Mouse (Mus musculus): ENCODE measurements around the gene Sox6. TPM values are rescaled to one million over a fixed set of nuclear protein-coding genes. Genes with fewer than 3 reads are reported as not detected.

Gene Sox6
- polyA plus RNA-seq, 1 experiment from 2014 or later = 33.0 TPM

- Histone ChIP-seq H3K9ac (ENCODE audit: low read length) (no peak overlapping the region), H3K9me3 (ENCODE audit: control insufficient read depth, low read length) (no peaks in the 10 kb centered on the region), H3K4me2 (ENCODE audit: low read length) (no peak overlapping the region), H3K27ac (ENCODE audit: low read depth) (0 out of 2 replicates have a peak overlapping the region, but pooled peaks have one; percentile 0), H3K36me3 (ENCODE audit: control insufficient read depth, insufficient read depth, low read length) (no peaks in the 10 kb centered on the region), H3K27me3 (replicated peaks; ENCODE audit: control insufficient read depth, insufficient read depth, low read length) (no peaks in the 10 kb centered on the region), H3K4me3 (ENCODE audit: low read depth, low read length) (no peak overlapping the region), H3K4me1 (replicated peaks; ENCODE audit: control insufficient read depth, insufficient read depth, low read length) (peaks cover 24% of the 10 kb centered on the region)
- DNase-seq (ENCODE audit: low spot score) (no peak), ATAC-seq (replicated peaks; ENCODE audit: low FRiP score, low TSS enrichment, low read depth) (no peak)
- 75% methylated on average over 3 of the region's 3 CpGs for WGBS
Measured at GRCm38 (mm10) chr7:115825295-115825694, 213.3 kb downstream of the Sox6 start.

GRCm38 (mm10) chr7:115824621-115825256, 213.9 kb downstream of the Sox6 start:
- peak; percentile 57; the same call in 1 of the 2 replicates for ATAC-seq (replicated peaks; ENCODE audit: low FRiP score, low TSS enrichment, low read depth)
- H3K4me1 ChIP-seq (replicated peaks; ENCODE audit: control insufficient read depth, insufficient read depth, low read length) = peaks cover 21% of the 10 kb centered on the region
- DNase-seq (ENCODE audit: low spot score) = no peak
- H3K36me3 ChIP-seq (ENCODE audit: control insufficient read depth, insufficient read depth, low read length) = no peaks in the 10 kb centered on the region
- WGBS = 30% methylated on average over 8 of the region's 8 CpGs
- no peak overlapping the region for H3K27ac ChIP-seq (ENCODE audit: low read depth)
- H3K27me3 ChIP-seq (replicated peaks; ENCODE audit: control insufficient read depth, insufficient read depth, low read length) = no peaks in the 10 kb centered on the region
- no peak overlapping the region for H3K4me3 ChIP-seq (ENCODE audit: low read depth, low read length)
- H3K9ac ChIP-seq (ENCODE audit: low read length) = no peak overlapping the region
- H3K4me2 ChIP-seq (ENCODE audit: low read length) = no peak overlapping the region
- H3K9me3 ChIP-seq (ENCODE audit: control insufficient read depth, low read length) = no peaks in the 10 kb centered on the region

- H3K4me2 ChIP-seq (ENCODE audit: low read length) = no peak overlapping the region
- H3K9me3 ChIP-seq (ENCODE audit: control insufficient read depth, low read length) = no peaks in the 10 kb centered on the region
- no peak for DNase-seq (ENCODE audit: low spot score)
- no peaks in the 10 kb centered on the region for H3K27me3 ChIP-seq (replicated peaks; ENCODE audit: control insufficient read depth, insufficient read depth, low read length)
- H3K9ac ChIP-seq (ENCODE audit: low read length) = no peak overlapping the region
- no peak for ATAC-seq (replicated peaks; ENCODE audit: low FRiP score, low TSS enrichment, low read depth)
- no peaks in the 10 kb centered on the region for H3K36me3 ChIP-seq (ENCODE audit: control insufficient read depth, insufficient read depth, low read length)
- WGBS = 47% methylated on average over 1 of the region's 1 CpGs
- H3K4me3 ChIP-seq (ENCODE audit: low read depth, low read length) = no peak overlapping the region
- no peak overlapping the region for H3K27ac ChIP-seq (ENCODE audit: low read depth)
- H3K4me1 ChIP-seq (replicated peaks; ENCODE audit: control insufficient read depth, insufficient read depth, low read length) = 0 out of 2 replicates have a peak, but pooled peaks cover 4% of the 10 kb centered on the region
Measured at GRCm38 (mm10) chr7:115819136-115819535, 219.5 kb downstream of the Sox6 start.

- DNase-seq (ENCODE audit: low spot score) = no peak
- H3K4me3 ChIP-seq (ENCODE audit: low read depth, low read length) = no peak overlapping the region
- no peaks in the 10 kb centered on the region for H3K36me3 ChIP-seq (ENCODE audit: control insufficient read depth, insufficient read depth, low read length)
Measured at GRCm38 (mm10) chr7:115803256-115803655, 235.3 kb downstream of the Sox6 start.

GRCm38 (mm10) chr7:115794139-115794858, 244.3 kb downstream of the Sox6 start:
- H3K4me3 ChIP-seq (ENCODE audit: low read depth, low read length) = no peak overlapping the region
- H3K9ac ChIP-seq (ENCODE audit: low read length) = no peak overlapping the region
- peaks cover 8% of the 10 kb centered on the region for H3K4me1 ChIP-seq (replicated peaks; ENCODE audit: control insufficient read depth, insufficient read depth, low read length)
- ATAC-seq (replicated peaks; ENCODE audit: low FRiP score, low TSS enrichment, low read depth) (peak; percentile 71), DNase-seq (ENCODE audit: low spot score) (no peak)
- H3K9me3 ChIP-seq (ENCODE audit: control insufficient read depth, low read length) = no peaks in the 10 kb centered on the region
- H3K4me2 ChIP-seq (ENCODE audit: low read length) = no peak overlapping the region
- no peaks in the 10 kb centered on the region for H3K36me3 ChIP-seq (ENCODE audit: control insufficient read depth, insufficient read depth, low read length)
- WGBS = 68% methylated on average over 4 of the region's 4 CpGs
- H3K27ac ChIP-seq (ENCODE audit: low read depth) = no peak overlapping the region
- no peaks in the 10 kb centered on the region for H3K27me3 ChIP-seq (replicated peaks; ENCODE audit: control insufficient read depth, insufficient read depth, low read length)

More at GRCm38 (mm10) chr7:115803256-115803655, 235.3 kb downstream of the Sox6 start:
- H3K9me3 ChIP-seq (ENCODE audit: control insufficient read depth, low read length) = no peaks in the 10 kb centered on the region
- peaks cover 10% of the 10 kb centered on the region for H3K4me1 ChIP-seq (replicated peaks; ENCODE audit: control insufficient read depth, insufficient read depth, low read length)
- no peak for ATAC-seq (replicated peaks; ENCODE audit: low FRiP score, low TSS enrichment, low read depth)
- 48% methylated on average over 3 of the region's 3 CpGs for WGBS
- H3K27ac ChIP-seq (ENCODE audit: low read depth) = no peak overlapping the region
- no peak overlapping the region for H3K4me2 ChIP-seq (ENCODE audit: low read length)
- H3K27me3 ChIP-seq (replicated peaks; ENCODE audit: control insufficient read depth, insufficient read depth, low read length) = no peaks in the 10 kb centered on the region
- no peak overlapping the region for H3K9ac ChIP-seq (ENCODE audit: low read length)

- no peak overlapping the region for H3K9ac ChIP-seq (ENCODE audit: low read length)
- DNase-seq (ENCODE audit: low spot score) = no peak
- no peak overlapping the region for H3K4me2 ChIP-seq (ENCODE audit: low read length)
- no peaks in the 10 kb centered on the region for H3K27me3 ChIP-seq (replicated peaks; ENCODE audit: control insufficient read depth, insufficient read depth, low read length)
- H3K9me3 ChIP-seq (ENCODE audit: control insufficient read depth, low read length) = no peaks in the 10 kb centered on the region
- 66% methylated on average over 2 of the region's 2 CpGs for WGBS
- no peak for ATAC-seq (replicated peaks; ENCODE audit: low FRiP score, low TSS enrichment, low read depth)
- no peak overlapping the region for H3K27ac ChIP-seq (ENCODE audit: low read depth)
- no peaks in the 10 kb centered on the region for H3K36me3 ChIP-seq (ENCODE audit: control insufficient read depth, insufficient read depth, low read length)
- H3K4me1 ChIP-seq (replicated peaks; ENCODE audit: control insufficient read depth, insufficient read depth, low read length) = no peaks in the 10 kb centered on the region
- H3K4me3 ChIP-seq (ENCODE audit: low read depth, low read length) = no peak overlapping the region
Measured at GRCm38 (mm10) chr7:115792841-115793240, 245.8 kb downstream of the Sox6 start.

GRCm38 (mm10) chr7:115789116-115789823, 249.3 kb downstream of the Sox6 start:
- Histone ChIP-seq H3K4me2 (ENCODE audit: low read length) (no peak overlapping the region), H3K9ac (ENCODE audit: low read length) (no peak overlapping the region), H3K36me3 (ENCODE audit: control insufficient read depth, insufficient read depth, low read length) (no peaks in the 10 kb centered on the region), H3K4me1 (replicated peaks; ENCODE audit: control insufficient read depth, insufficient read depth, low read length) (no peaks in the 10 kb centered on the region), H3K4me3 (ENCODE audit: low read depth, low read length) (no peak overlapping the region), H3K9me3 (ENCODE audit: control insufficient read depth, low read length) (no peaks in the 10 kb centered on the region), H3K27ac (ENCODE audit: low read depth) (no peak overlapping the region), H3K27me3 (replicated peaks; ENCODE audit: control insufficient read depth, insufficient read depth, low read length) (no peaks in the 10 kb centered on the region)
- DNase-seq (ENCODE audit: low spot score) (no peak), ATAC-seq (replicated peaks; ENCODE audit: low FRiP score, low TSS enrichment, low read depth) (no peak)
- 62% methylated on average over 5 of the region's 5 CpGs for WGBS

GRCm38 (mm10) chr7:115783982-115784917, 254.3 kb downstream of the Sox6 start:
- Histone ChIP-seq H3K36me3 (ENCODE audit: control insufficient read depth, insufficient read depth, low read length) (no peaks in the 10 kb centered on the region), H3K27me3 (replicated peaks; ENCODE audit: control insufficient read depth, insufficient read depth, low read length) (no peaks in the 10 kb centered on the region), H3K4me1 (replicated peaks; ENCODE audit: control insufficient read depth, insufficient read depth, low read length) (no peaks in the 10 kb centered on the region), H3K9me3 (ENCODE audit: control insufficient read depth, low read length) (no peaks in the 10 kb centered on the region), H3K9ac (ENCODE audit: low read length) (no peak overlapping the region), H3K27ac (ENCODE audit: low read depth) (no peak overlapping the region), H3K4me3 (ENCODE audit: low read depth, low read length) (no peak overlapping the region), H3K4me2 (ENCODE audit: low read length) (no peak overlapping the region)
- DNase-seq (ENCODE audit: low spot score) (no peak), ATAC-seq (replicated peaks; ENCODE audit: low FRiP score, low TSS enrichment, low read depth) (0 out of 2 replicates have a peak, but pooled peaks have one; percentile 43)
- 77% methylated on average over 8 of the region's 8 CpGs for WGBS

Data from intestine, embryonic 14.5 days (tissue).